Mouse (Mus musculus): Measurements from ENCODE around the gene Gm17174.
A peak's percentile ranks its signal among the peaks of the same experiment; 100 is the strongest.
"Not testable (repeated sequence)": the region's sequence is repeated elsewhere in the genome, so short reads cannot be mapped to it uniquely, and the experiment has no call there.

Gm17174 gene

GRCm38 (mm10) chr14:51592039-51592438, at the start of gene Gm17174:
Gene Gm17174 (minus strand): TSS chr14:51592139.
- DNase-seq (ENCODE audit: low spot score in 2 of 2) = not testable (repeated sequence)

GRCm38 (mm10) chr14:51635566-51635965, 43.6 kb upstream of the Gm17174 start, which contains the start of gene Gm4181:
Gene Gm4181 (minus strand): TSS chr14:51635666.
- DNase-seq (ENCODE audit: low spot score in 2 of 2) = not testable (repeated sequence)

- peak; percentile 1 to 10 for DNase-seq (ENCODE audit: low spot score in 2 of 2)
Measured at GRCm38 (mm10) chr14:51632426-51632825, 40.5 kb upstream of the Gm17174 start.

- DNase-seq (ENCODE audit: low spot score in 2 of 2) = no peak
Measured at GRCm38 (mm10) chr14:51611210-51611609, 19.3 kb upstream of the Gm17174 start, which contains the start of gene Gm17078. Gene Gm17078 (minus strand): TSS chr14:51611310.

- DNase-seq (ENCODE audit: low spot score in 2 of 2) = not testable (repeated sequence)
Measured at GRCm38 (mm10) chr14:51573963-51574362, 18.0 kb downstream of the Gm17174 start, which contains the start of gene Gm17175. Gene Gm17175 (minus strand): TSS chr14:51574063.

- no peak for DNase-seq (ENCODE audit: low spot score in 2 of 2)
Measured at GRCm38 (mm10) chr14:51552490-51552889, 39.4 kb downstream of the Gm17174 start, which contains the start of gene Gm5622. Gene Gm5622 (plus strand): TSS chr14:51552790.
